Mouse (Mus musculus): ENCODE measurements around the gene Faap100. TPM values are rescaled to one million over a fixed set of nuclear protein-coding genes. Genes with fewer than 3 reads are reported as not detected.

Gene Faap100
- total RNA-seq, 4 experiments from 2014 or later: 18.4 to 39.6 (median 33.4) TPM

- DNase-seq: no peak
These were observed 59.3 kb downstream of the Faap100 start for GRCm38 (mm10) chr11:120319310-120319709.

Small RNA genes within 50 kb of the gene (microRNA-seq; reads per million reads assigned to microRNA genes)
- gene Gm23419: 0 reads per million in 2 experiments
- gene Mir6935: 0.53 to 0.84 reads per million in 2 experiments

Other genes with a start within 250 kb of the Faap100 start
- gene Slc38a10, start 227.4 kb downstream of the Faap100 start, total RNA-seq (2022): 100 to 1,000 TPM; 155 to 215 (median 187) TPM
- gene Bahcc1, start 145.8 kb downstream of the Faap100 start, total RNA-seq (2022): 10 to 100 TPM; 16.6 to 24.5 (median 19.5) TPM
- 1,000 to 10,000 TPM; 1,100 to 1,474 (median 1,219) TPM for gene Actg1, start 30.2 kb downstream of the Faap100 start, total RNA-seq (2022)
- gene Fscn2, start 17.2 kb downstream of the Faap100 start, total RNA-seq (2022): 1 to 10 TPM in 1 of 4 experiments, under 1 TPM in 2, not detected in 1; 0.16 to 1.2 (median 0.42) TPM
- 100 to 1,000 TPM in 2 of 4 experiments, 10 to 100 TPM in 2; 89.1 to 108 (median 99.5) TPM for gene Nploc4, start 58.9 kb upstream of the Faap100 start, total RNA-seq (2022)
- 1 to 10 TPM in 2 of 4 experiments, not detected in 2; 2.8 to 6.6 TPM for gene Tspan10, start 63.9 kb upstream of the Faap100 start, total RNA-seq (2022)
- under 1 TPM; 0.16 to 0.49 (median 0.33) TPM for gene Pde6g, start 74.7 kb upstream of the Faap100 start, total RNA-seq (2022)
- gene Oxld1, start 79.3 kb upstream of the Faap100 start, total RNA-seq (2022): 10 to 100 TPM; 25.6 to 34.1 (median 32.2) TPM
- gene Ccdc137, start 79.4 kb upstream of the Faap100 start, total RNA-seq (2022): 10 to 100 TPM; 24.2 to 33.4 (median 29.4) TPM
- gene Arl16, start 88.8 kb upstream of the Faap100 start, total RNA-seq (2022): 10 to 100 TPM; 22.8 to 38.7 (median 29.5) TPM
- 10 to 100 TPM; 77.6 to 95.8 (median 90.1) TPM for gene Mrpl12, start 105.8 kb upstream of the Faap100 start, total RNA-seq (2022)
- 100 to 1,000 TPM; 121 to 174 (median 163) TPM for gene Slc25a10, start 113.1 kb upstream of the Faap100 start, total RNA-seq (2022)
- gene Gcgr, start 151.9 kb upstream of the Faap100 start, total RNA-seq (2022): 1 to 10 TPM in 3 of 4 experiments, under 1 TPM in 1; 0.87 to 4.0 (median 2.3) TPM
- gene Mcrip1, start 171.0 kb upstream of the Faap100 start, total RNA-seq (2022): 10 to 100 TPM; 62.9 to 67.8 (median 65.3) TPM
- 1 to 10 TPM in 3 of 4 experiments, under 1 TPM in 1; 0.78 to 2.8 (median 1.2) TPM for gene Ppp1r27, start 172.4 kb upstream of the Faap100 start, total RNA-seq (2022)
- gene P4hb, start 194.5 kb upstream of the Faap100 start, total RNA-seq (2022): 100 to 1,000 TPM; 439 to 580 (median 550) TPM
- 100 to 1,000 TPM; 356 to 389 (median 365) TPM for gene Arhgdia, start 202.9 kb upstream of the Faap100 start, total RNA-seq (2022)
- 100 to 1,000 TPM in 1 of 4 experiments, 10 to 100 TPM in 3; 52.1 to 102 (median 72.7) TPM for gene Alyref, start 219.6 kb upstream of the Faap100 start, total RNA-seq (2022)
- 100 to 1,000 TPM in 2 of 4 experiments, 10 to 100 TPM in 2; 90.3 to 112 (median 98.6) TPM for gene Anapc11, start 219.7 kb upstream of the Faap100 start, total RNA-seq (2022)
- gene Npb, start 229.7 kb upstream of the Faap100 start, total RNA-seq (2022): 1 to 10 TPM in 2 of 4 experiments, not detected in 2; 1.3 to 2.1 TPM
- 100 to 1,000 TPM; 201 to 310 (median 259) TPM for gene Pcyt2, start 239.2 kb upstream of the Faap100 start, total RNA-seq (2022)
- gene Sirt7, start 246.5 kb upstream of the Faap100 start, total RNA-seq (2022): 10 to 100 TPM; 61.1 to 97.1 (median 75.7) TPM

Measured in adrenal gland, adult 8-10 months (tissue).